Mouse (Mus musculus): Measurements from ENCODE around the gene Tubb2b. TPM values are rescaled to one million over a fixed set of nuclear protein-coding genes. Genes with fewer than 3 reads are reported as not detected.

The Tubb2b gene
- total RNA-seq (2022) = 100 to 1,000 TPM; 198 to 220 (median 215) TPM

DNA sequence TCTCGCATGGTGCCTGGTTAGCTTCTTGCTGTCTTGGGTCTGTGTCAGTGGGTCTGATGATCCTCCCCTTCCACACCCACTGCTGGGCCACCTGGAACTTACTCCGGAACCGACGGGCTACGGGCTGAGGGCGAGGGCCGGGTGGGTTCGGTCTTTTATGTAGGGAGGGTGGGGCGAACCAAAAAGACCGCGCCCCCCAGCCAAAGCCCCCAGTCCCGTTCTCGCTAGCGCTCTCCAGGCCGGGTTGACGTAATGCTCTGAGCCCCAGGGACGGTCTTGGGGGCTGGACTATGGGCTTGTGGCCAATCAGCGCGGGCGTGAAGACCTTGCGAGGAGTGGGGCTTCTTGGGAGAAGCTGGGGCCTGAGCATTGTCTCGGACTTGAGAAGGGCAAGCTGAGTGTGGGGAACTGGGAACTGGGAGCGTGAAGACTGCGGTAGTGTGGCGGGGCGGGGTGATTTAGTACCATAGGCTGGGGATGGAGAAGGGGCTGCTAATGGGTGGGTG, at the start of gene Tubb2b:
Gene Tubb2b (minus strand): TSS at position 241 of the 506 bp plus-strand sequence.
- peak; percentile 79 to 82 for DNase-seq (ENCODE audit: low spot score in 2 of 2)

DNA sequence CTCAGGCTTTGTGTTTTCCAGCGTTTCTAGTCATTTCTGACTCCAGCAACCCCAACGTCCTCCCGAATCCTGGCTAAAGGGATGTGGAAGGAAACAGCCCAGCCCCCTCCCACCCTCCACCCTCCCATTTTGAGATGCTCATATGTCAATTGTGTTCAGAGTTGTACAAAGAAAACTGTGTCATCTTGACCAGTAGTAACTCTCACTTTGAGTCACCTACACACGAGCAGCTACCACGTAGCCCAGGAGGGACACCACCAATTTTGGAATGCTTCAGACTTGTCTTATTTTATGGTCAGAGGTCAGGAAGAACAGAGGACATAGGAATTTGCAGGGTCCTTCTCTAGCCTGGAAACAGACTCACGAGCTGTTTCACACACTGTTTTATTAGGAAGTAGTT, 43.8 kb upstream of the Tubb2b start:
- DNase-seq (ENCODE audit: low spot score in 2 of 2) = no peak

DNA sequence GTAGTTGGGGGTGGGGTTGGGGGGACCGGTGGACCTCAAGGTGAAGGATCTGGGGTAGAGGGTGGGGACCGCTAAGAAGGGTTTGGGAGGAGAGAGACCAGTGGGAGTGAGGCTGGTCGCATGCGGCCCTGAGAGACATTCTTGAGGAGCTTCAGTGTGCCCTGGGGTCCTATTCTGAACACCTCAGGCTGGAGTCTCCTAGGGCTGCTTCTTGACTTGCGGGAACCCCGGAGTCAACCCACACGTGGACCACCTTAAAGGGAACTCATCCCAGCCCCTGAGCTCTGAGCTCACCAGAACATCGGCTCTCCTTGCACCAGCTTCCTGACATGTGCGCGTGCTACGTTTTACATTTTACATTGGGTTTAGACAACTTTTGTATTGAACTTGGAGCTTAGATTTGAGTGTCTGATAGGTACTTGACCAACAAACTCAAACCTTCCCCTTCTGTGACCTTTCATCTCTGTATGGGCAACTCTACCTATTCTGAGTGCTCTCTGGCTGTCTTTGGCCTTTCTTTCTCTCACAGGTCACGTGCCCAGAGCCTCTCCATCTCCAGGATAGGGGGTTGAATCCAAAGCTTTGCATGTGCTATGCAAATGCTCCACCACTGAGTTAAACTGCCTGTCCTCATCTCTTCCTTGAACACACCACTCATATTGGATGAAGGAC, 33.2 kb upstream of the Tubb2b start:
- DNase-seq (ENCODE audit: low spot score in 2 of 2) = peak; percentile 33 to 49

DNA sequence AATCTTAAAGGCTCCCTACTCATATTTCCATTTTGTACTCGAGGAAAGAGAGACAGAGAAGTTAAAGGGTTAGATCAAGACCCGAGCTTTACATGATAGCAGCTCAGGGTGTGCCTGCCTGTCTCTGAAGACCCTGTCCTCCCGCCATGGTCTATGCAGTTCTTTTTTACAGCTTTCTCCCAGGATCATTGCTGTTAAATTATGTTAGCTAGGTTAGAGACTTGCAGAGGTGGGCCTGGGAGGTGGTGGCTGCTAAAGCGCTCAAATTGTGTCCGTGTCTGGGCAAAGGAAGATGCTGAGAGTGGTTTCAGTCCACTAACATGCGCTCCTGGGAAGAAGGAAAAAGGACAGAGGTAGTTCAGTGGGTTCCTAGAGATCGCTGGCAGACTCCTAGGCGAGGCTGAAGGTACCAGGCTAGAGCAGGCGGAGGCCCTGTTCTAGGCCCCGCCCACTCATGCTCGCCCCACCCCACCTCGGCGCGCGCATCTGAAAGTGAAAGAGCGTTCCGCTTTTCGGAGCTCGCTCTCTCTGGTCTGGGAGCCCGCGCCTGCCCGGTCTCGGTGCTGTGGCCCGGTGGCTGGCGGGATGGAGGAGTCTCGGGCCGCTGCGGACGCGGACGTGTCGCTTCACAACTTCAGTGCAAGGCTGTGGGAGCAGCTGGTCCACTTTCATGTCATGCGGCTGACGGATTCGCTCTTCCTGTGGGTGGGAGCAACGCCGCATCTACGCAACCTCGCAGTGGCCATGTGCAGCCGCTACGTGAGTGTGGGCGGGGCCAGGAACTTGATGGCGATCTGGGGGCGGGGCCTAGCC, 32.4 kb upstream of the Tubb2b start, which contains the start of gene Psmg4:
Gene Psmg4 (plus strand): TSS at position 474 of the 813 bp plus-strand sequence.
- DNase-seq (ENCODE audit: low spot score in 2 of 2) = peak; percentile 85 to 90

DNA sequence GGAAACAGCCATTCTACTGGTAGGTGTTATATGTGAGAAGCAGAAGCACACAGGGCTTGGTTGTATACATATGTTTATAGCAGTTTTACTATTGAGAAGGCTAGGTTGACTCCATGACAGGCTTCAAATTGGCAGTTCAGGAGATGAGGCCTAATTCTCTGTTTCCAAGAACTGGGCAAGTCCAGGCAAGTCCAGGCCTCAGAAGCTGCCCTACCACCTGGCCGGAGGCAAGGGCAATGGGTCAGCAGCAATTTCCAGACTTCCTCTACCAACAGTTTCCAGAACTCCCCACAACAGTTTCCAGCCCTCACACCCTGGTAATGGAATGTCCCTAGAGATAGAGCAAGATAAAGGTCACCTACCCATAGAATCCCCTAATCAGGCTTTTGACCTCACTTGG, 29.7 kb upstream of the Tubb2b start:
- no peak for DNase-seq (ENCODE audit: low spot score in 2 of 2)

DNA sequence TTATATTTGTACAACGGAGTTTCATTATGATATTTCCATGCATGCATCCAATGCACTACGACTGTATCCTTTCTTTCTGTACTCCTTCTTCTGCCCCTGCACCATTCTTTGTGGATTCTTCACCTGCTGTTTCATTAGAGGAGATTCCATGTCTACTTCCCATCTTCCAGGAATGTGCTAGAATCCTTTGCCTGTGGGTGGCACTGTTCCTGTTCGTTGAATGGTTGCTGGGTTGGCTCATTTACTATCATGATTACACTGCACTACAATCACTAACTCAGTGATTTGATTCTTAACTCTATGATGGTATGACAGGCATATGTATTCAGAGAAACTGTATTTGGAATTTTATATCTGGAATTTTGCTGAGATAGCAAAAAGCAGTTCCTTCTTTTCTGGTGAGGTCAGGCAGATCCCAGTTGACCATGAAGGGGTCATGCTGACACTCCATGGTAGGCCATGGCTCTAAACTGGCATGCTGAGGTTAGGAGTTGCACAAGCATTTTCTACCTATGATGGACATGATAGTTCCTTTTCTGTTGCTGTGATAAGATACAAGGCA, 27.4 kb upstream of the Tubb2b start:
- DNase-seq (ENCODE audit: low spot score in 2 of 2) = no peak

DNA sequence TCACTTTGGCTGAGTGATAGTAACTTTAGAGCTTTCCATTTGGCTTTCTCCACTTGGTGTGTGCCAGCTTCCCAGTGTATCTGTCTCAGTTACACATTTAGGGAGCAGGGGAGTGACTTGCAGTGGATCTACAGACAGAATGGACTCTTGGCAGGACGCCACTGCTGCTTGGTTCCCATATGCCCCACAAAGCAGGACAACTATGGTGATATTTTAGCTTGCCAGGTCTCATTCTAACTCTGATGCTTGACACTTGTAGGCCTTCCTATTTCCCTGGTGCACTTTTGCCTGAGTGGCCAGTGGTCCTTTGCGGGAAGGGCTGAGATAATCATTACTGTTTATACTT, 26.5 kb upstream of the Tubb2b start:
- DNase-seq (ENCODE audit: low spot score in 2 of 2) = no peak

DNA sequence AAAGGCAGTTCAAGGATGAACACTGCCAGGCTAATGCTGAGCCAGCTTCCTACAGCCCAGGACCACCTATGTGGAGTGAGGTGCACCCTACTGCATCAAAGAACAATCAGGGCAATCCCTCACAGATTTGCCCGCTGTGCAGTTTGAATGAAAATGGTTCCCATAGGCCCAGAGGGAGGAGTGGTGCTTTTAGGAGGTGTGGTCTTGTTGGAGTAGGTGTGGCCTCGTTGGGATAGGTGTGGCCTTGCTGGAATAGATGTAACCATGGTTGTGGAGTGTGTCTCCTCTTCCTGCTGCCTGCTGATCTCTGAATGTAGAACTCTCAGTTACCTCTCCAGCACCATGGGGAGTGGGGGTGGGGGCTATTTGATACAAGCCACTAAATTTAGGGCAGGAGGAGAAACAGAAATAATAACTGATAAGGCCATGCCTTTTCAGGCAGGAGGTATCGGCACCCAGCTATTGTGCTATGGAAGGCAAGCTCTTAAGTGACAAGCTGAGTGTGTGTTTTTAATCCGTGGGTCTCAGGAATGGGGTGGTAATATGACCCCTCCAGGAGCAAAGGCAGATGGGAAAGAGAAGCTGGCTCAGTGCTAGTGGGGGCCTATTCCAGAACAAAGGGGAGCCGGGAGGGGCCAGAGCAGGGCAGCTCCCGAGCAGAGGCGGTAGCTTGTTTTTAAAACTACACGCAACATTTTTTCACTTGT, 26.0 kb upstream of the Tubb2b start:
- no peak for DNase-seq (ENCODE audit: low spot score in 2 of 2)

DNA sequence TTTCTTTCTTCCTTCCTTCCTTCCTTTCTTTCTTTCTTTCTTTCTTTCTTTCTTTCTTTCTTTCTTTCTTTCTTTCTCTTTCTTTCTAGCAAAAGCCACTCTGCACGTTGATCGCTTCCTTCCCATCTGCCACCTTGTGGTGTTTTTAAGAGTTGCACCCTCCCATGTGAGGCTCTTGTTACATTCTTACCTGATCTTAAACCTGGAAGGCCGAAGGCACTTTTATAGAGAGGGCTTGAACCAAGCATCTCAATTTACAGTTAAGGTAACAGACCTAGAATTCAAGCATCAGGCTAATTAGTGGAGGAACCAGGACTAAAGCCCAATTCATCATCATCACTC, 24.6 kb upstream of the Tubb2b start:
- DNase-seq (ENCODE audit: low spot score in 2 of 2) = peak in 1 of 2 experiments; percentile 74

DNA sequence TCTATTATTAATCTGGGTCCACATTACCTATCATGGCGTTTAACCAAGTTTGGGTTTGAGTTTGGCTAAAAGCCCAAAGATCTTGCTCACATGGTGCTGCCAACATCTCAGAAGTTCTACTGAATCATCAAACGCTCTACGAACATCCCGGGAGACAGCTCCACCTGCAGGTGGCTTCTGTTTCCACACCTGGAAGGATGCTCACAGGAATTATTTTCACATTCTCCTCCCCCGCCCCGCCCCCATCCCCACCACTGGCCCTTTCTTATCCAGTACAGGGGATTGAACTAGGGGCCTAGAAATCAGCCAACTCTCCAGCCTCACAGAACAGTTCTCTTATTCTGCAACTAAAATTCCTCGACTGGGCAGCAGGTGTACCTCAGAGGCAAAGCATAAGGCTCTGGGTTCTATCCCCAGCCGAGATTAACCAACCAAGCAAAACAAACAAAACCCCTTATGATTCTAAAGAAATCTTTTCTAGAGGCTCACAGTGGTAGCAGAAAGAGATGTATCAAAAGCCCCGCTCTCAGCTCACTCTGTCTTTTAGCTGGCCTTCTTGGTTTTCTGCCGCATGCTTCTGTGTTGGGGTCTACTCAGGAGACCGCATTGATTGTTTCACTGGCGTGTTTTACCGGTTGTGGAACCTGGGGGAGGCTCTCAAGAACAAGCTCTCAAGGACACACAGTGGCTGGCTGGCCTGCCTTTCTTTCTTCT, 24.1 kb upstream of the Tubb2b start:
- DNase-seq (ENCODE audit: low spot score in 2 of 2) = peak in 1 of 2 experiments; percentile 86

DNA sequence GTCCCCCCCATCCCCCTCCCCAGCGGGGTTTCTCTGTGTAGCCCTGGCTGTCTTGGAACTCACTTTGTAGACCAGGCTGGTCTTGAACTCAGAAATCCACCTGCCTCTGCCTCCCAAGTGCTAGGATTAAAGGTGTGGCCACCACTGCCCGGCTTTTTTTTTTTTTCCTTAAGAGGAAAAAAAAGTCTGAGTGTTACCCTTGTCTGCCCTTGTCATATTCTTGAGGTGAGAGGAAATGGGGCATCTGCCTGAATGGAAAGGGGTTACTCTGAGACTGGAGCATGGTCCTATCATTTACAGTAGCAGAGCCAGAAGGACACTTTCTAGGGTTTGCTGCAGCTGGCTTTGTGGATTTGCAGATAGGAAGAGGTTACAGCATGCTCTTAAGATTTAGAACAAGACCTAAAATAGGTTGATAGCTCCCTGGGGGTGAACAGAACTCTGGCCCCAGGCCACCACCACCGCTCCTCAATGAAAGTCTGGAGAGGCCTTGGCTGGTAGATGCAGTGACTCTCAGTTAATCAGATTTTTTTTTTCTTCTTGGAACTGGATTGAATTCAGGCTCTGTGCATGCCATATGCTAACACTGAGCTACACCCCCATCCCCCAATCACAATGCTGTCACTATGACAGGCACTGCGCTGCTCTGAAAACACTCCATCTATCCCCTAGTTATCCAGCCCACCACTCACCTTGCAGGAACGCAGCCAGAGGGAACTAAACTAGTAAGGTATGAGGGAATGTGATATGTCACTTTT, 23.2 kb upstream of the Tubb2b start:
- DNase-seq (ENCODE audit: low spot score in 2 of 2) = peak in 1 of 2 experiments; percentile 50

DNA sequence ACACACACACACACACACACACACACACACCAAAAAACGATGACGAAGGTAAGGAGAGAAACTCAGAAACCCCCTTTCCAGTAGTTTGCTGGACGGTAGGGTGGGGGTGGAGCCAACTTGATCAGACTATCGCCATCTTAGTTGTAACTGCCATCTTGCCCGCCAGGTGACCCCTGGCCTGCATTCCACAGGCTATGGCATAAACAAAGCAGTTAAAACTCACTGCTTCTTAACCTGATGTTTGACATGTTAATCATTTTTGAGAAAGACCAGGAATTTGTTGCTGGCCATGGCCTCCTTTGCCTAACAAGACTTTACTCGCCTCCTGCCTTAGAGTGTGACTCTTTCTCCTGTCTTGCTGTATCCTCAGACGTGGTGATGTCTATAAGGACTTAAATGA, 22.4 kb upstream of the Tubb2b start:
- DNase-seq (ENCODE audit: low spot score in 2 of 2) = peak in 1 of 2 experiments; percentile 1

DNA sequence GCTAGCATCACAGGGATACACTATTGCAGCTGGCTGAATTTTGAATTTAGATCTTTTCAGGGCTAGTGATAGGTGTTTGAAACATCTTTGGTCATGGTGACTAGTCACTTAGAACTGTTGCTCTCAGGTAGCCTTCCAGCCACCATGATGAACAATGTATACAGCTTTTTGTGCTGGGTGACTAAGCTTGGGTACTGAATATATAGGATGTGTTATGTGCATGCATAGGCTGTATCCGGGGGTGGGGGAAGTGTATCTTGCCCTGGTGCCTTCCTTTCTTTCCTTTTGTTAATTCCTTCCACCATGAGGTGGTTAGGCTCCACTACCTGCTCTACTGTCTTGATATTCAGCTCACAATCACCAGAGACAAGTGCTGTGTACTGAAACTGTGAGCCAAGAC, 21.2 kb upstream of the Tubb2b start:
- no peak for DNase-seq (ENCODE audit: low spot score in 2 of 2)

DNA sequence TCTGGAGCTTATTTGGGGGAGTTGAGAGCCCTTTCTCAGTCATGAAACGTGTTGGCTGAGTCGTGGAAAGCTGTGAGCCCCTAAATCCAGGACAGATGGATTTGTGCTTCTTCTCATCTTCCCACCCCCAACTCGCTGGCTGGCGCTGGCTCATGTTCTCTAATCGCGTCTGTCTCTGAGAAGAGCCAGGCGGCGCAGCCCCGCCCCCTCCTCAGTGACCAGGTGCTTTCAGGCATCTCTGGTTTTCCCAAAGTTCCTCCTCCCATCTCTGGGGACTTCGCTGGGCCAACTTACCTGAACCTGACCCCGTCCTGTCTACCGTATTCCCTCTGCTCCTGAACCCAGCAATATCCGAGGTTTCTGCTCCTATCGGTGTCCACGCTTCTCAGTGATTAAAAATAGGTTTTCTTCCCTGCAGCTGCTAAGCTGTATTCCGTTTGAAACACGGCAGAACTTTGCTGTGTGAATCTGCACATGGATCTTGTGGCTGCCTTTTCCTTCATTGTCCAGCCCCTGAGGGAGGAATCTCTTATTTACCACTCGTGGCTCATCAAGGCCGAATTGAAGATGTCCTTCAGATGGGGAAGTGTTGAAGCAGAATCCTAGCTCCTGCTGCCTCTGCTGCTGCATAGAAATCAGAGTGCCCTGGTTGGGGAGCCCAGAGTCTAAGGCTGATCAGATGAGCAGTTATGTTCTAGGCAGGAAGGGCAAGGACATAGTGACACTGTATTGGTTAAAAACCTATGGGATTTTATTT, 20.2 kb upstream of the Tubb2b start:
- DNase-seq (ENCODE audit: low spot score in 2 of 2) = peak in 1 of 2 experiments; percentile 77

DNA sequence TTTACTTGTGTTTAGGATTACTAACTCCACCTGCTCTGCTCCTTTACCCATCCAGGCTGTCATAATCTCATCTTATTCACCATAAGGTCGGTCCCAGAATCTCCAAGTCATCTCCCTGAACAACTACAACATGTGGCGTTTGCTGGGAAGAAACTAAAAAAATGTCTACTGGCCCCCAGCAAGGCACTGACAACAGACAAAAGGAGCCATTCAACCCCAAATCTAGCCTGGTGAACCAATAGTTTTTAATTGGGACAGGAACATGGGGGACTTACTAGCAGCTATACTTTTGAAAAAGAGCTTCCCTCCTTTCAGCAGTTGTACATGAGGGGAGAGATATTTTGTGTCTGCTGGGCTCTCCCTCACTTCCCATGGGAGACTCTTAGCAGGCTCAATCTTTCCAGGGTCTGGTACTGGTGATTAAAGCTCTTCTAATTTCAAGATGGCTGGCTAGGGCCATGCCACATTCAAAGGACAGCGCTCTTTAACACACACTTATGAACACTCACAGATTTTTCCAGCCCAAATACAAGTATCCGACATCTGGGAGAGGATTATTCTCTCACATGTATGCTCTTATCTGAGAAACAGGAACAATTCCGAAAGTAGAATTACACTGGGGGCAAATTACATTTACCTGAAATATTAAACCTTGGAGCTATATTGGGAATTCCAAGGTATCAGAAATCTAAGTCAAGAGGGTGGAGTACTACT, 19.4 kb upstream of the Tubb2b start:
- DNase-seq (ENCODE audit: low spot score in 2 of 2) = no peak

DNA sequence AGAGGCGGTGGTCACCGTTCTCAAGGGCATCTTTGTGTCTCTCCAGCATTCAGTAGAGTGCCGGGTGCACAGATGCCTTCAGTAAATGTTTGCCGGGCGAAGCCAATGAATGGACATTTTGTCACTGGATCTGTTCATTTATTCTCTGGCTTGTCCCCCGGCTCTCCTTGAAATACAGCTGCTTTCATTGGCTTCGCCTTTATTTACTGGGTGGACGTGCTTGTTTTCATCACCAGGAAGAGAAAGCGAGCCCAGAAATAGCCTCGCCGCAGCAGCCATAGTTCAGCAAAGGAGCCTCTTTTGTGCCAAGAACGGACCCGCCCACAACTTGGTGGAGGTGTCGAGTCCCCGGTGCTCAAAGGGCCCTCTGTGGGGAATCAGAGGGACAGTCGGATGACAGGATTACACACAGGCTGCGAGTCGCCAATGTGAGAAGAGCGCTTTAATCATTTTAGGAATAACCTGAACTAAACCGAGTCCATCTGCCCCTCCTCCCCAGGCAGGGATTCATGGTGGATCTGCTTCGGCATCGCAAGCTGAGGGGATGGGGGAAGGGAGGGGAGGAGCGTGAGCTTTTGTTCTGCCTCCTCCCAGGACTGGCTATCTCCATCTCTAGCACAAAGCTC, 18.6 kb upstream of the Tubb2b start:
- peak; percentile 80 to 89 for DNase-seq (ENCODE audit: low spot score in 2 of 2)

DNA sequence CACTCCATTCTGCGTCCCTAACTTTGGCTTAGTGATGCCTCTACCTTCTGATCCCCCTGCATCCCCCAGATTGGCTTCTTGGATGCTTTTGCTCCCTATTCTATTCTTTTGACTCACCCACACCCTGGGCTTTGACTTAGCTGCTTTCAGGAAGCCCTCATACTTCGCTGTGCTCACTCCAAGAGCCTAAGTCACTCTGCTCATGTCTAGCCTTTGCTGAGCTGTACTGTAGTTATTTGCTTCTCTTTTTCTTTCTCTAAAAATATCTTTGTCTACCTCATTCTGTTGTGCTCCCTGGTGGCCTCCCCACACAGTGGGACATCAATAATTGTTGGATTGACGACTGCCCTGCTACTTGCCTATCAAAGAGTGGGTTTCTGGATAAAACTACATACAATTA, 17.9 kb upstream of the Tubb2b start:
- peak in 1 of 2 experiments; percentile 6 for DNase-seq (ENCODE audit: low spot score in 2 of 2)

DNA sequence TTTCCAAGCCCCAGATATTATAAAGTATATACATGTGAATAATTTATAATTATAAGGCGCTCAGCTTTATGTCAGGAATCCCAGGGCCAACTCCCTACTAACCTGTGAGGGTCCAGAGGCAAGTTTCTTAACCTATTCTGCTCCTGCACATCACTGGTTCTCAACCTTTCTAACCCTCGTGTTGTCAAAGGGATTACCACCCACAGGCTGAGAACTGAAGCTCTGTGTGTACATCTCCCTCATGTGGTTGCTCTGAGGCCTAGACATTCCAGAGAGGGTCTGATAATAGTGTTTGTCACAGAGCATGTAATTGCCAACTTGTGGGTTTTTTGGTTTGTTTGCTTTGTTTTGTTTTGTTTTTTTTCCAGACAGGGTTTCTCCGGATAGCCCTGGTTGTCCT, 16.6 kb upstream of the Tubb2b start:
- peak in 1 of 2 experiments; percentile 2 for DNase-seq (ENCODE audit: low spot score in 2 of 2)
